Mouse (Mus musculus) ES-E14 (cell line): Measurements from ENCODE around the gene Col24a1. TPM values are rescaled to one million over a fixed set of nuclear protein-coding genes. Genes with fewer than 3 reads are reported as not detected.

Experiments
- DNase-seq: peaks from one replicate; pipeline ENCODE4 v3.0.0-alpha.2; 2013; ENCODE audit warnings: low read depth, low spot score
- H3K27ac ChIP-seq: 2 replicates; pipeline ENCODE4 v1.5.1; 2012; ENCODE audit warnings: low read depth, mild to moderate bottlenecking, low read length, moderate library complexity, mixed read lengths; ENCODE audit not compliant: poor library complexity, insufficient read depth, severe bottlenecking
- H3K36me3 ChIP-seq: 2 replicates; pipeline ENCODE4 v1.6.1; 2012; ENCODE audit warnings: mild to moderate bottlenecking, low read length, moderate library complexity, mixed read lengths; ENCODE audit not compliant: control insufficient read depth, poor library complexity, insufficient read depth, severe bottlenecking
- H3K4me1 ChIP-seq, 2 experiments: fragments of 150-350 bp in 1 of 2; sonication (generic) in 1 of 2; 2 replicates each; pipeline ENCODE4 v1.6.1; 2012; ENCODE audit warnings: low read length in 2 of 2, mild to moderate bottlenecking in 1 of 2, mixed read lengths in 1 of 2; ENCODE audit not compliant: control insufficient read depth in 2 of 2, insufficient read depth in 2 of 2, poor library complexity in 1 of 2
- H3K4me3 ChIP-seq, 2 experiments: fragments of 150-350 bp in 1 of 2; sonication (generic) in 1 of 2; 2 replicates each; pipeline ENCODE4 v1.5.1; 2012; ENCODE audit warnings: low read length in 2 of 2, low read depth in 1 of 2, mild to moderate bottlenecking in 1 of 2, mixed read lengths in 1 of 2; ENCODE audit not compliant: insufficient read depth in 1 of 2, poor library complexity in 1 of 2, severe bottlenecking in 1 of 2
- H3K9ac ChIP-seq: 2 replicates; pipeline ENCODE4 v1.6.1; 2012; ENCODE audit warnings: low read depth, mild to moderate bottlenecking, low read length, mixed read lengths; ENCODE audit not compliant: poor library complexity, insufficient read depth, severe bottlenecking
- H3K9me3 ChIP-seq: fragments of 150-350 bp; sonication (generic); 2 replicates; pipeline ENCODE4 v1.6.1; 2012; ENCODE audit warnings: low read depth, mild to moderate bottlenecking, low read length; ENCODE audit not compliant: control insufficient read depth, insufficient read depth
- CHD2 ChIP-seq: IDR thresholded peaks from 2 replicates; pipeline ENCODE4 v1.6.1; 2014; ENCODE audit warnings: mild to moderate bottlenecking, low read depth, low read length, inconsistent platforms
- HCFC1 ChIP-seq: IDR thresholded peaks from 2 replicates; pipeline ENCODE4 v1.6.1; 2012; ENCODE audit warnings: low read length, inconsistent platforms, borderline replicate concordance; ENCODE audit not compliant: insufficient read depth
- MAFK ChIP-seq: IDR thresholded peaks from 2 replicates; pipeline ENCODE4 v1.6.1; 2014; ENCODE audit warnings: mild to moderate bottlenecking, low read depth, low read length, inconsistent platforms; ENCODE audit not compliant: insufficient read depth
- ZC3H11A ChIP-seq: IDR thresholded peaks from 2 replicates; pipeline ENCODE4 v1.6.1; 2012; ENCODE audit warnings: low read depth, mild to moderate bottlenecking, inconsistent platforms, low read length, borderline replicate concordance
- ZNF384 ChIP-seq: IDR thresholded peaks from 2 replicates; pipeline ENCODE4 v1.6.1; 2012; ENCODE audit warnings: low read depth, low read length, inconsistent platforms
- in situ Hi-C, 2 experiments: fragments of 600-800 bp; cut with MboI; formaldehyde crosslinking; loops; one replicate each; pipeline ENCODE4 v1.15.1; 2025; ENCODE audit warnings: low sequenced_read_pairs in 2 of 2, inconsistent platforms in 1 of 2; ENCODE audit not compliant: unreplicated experiment in 2 of 2
- total RNA-seq: library from RNA; depleted of rRNA; stranded (reverse); fragments of 300-350 nt; gene quantifications from 2 replicates; pipeline ENCODE4 v1.2.3, GENCODE M21; 2012

Col24a1 gene
- total RNA-seq, 1 experiment: 0.09 TPM

DNA sequence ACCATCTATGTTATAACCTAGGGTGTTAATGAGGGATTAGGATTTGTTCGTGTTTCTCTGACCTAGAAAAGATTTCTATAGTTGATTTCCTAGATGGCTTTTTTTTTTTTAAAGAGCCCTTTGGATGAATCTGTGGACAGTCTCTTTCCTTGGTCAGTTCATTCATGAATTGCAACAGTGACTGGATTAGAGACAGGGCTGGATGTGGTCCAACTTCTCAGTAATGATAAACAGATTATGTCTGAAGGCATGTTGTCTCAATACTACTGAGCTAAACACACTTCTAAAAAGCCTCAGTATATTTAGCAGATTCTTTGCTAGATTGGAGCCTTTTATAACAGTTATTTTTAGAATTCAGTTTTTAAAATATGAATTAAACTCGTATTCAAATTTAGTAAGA, 44.9 kb downstream of the Col24a1 start:
- no peak overlapping the region for H3K9ac ChIP-seq
- TF ChIP-seq ZNF384: no peak
- no peak for TF ChIP-seq CHD2
- no peak for TF ChIP-seq HCFC1
- no peak for TF ChIP-seq MAFK
- no peak for TF ChIP-seq ZC3H11A
- no peak overlapping the region for H3K27ac ChIP-seq
- no peaks in the 10 kb centered on the region for H3K4me1 ChIP-seq
- no peak overlapping the region for H3K4me3 ChIP-seq
- in situ Hi-C loops: no loop called here
- no peak for DNase-seq
- no peaks in the 10 kb centered on the region for H3K36me3 ChIP-seq
- no peaks in the 10 kb centered on the region for H3K9me3 ChIP-seq

DNA sequence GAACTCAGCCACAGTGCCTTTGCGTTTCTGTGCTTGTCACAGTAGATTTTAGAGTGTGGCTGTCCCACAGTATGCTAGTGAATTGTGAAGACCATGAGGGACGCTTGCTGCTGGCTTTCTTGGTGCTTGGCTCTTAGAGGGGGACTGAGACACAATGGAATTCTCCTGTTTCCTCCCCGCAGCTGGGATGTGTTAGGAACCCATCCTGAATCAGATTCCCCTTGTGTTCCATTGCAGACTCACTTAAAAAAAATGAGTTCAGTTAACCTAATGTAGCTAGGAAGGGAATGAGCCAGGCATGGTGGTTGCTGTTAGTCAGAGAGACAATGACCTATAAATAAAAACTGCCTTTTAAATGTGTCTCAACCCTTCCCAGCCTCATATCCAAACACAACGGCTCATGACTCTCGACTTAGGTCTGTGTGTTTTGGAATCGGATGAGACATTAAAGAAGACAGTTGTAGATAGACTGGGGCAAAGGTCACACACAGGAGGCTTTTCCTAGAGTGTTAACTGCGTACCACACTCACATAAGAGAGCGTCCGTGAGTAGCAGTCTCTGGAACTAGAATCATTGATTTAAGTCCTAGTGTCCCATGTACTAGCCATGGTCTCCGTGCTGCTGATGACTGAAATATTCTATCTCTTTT, 47.7 kb downstream of the Col24a1 start:
- H3K9me3 ChIP-seq: no peaks in the 10 kb centered on the region
- TF ChIP-seq CHD2: no peak
- no peak for TF ChIP-seq ZNF384
- TF ChIP-seq HCFC1: no peak
- no peak for TF ChIP-seq ZC3H11A
- TF ChIP-seq MAFK: no peak
- in situ Hi-C loops: no loop called here
- no peak overlapping the region for H3K9ac ChIP-seq
- no peak overlapping the region for H3K27ac ChIP-seq
- H3K4me1 ChIP-seq: no peaks in the 10 kb centered on the region
- no peak overlapping the region for H3K4me3 ChIP-seq
- no peak for DNase-seq
- H3K36me3 ChIP-seq: no peaks in the 10 kb centered on the region

DNA sequence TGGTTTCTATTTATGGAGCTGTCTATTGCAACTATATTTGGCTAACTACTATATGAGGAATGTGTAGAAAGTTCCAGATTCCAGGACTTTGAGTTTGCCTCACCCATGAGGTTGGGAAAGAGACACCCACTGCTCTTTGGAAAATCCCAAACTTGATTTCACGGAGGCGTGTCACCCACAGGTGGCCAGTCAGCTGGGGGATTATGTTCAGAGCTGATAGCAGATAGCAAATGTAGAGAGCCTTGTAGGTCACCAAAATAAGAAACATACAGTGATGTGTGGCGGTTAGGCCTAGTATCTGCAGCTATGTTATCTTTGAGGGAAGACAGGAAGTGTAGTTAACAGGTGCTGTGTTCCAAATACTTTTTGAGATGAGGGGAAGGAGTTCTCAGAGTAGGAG, 56.4 kb downstream of the Col24a1 start:
- TF ChIP-seq ZC3H11A: no peak
- TF ChIP-seq CHD2: no peak
- TF ChIP-seq MAFK: no peak
- no peak for TF ChIP-seq HCFC1
- no peak for TF ChIP-seq ZNF384
- Histone ChIP-seq H3K4me3 (no peak overlapping the region), H3K4me1 (no peaks in the 10 kb centered on the region), H3K27ac (no peak overlapping the region), H3K9ac (no peak overlapping the region), H3K9me3 (no peaks in the 10 kb centered on the region), H3K36me3 (no peaks in the 10 kb centered on the region)
- in situ Hi-C loops: no loop called here
- no peak for DNase-seq

DNA sequence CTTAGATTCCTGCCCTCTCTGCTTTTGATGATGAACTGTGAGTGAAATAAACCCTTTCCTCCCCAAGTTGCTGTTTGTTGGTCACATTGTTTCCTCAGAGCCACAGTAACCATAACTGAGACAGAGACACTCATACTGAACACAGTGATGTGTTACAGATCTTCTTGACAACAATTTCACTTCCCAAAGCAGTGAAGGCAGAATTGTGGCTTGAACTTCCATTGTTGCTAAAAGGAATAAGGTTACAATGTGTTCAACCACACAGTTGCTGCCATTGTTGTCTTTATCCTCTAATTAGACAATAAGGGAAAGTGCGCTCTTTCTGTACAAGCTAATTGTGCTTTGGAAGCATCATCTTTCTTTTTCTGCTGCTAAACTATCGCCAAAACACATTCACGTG, 61.7 kb downstream of the Col24a1 start:
- DNase-seq: no peak
- TF ChIP-seq HCFC1: no peak
- TF ChIP-seq CHD2: no peak
- no peak for TF ChIP-seq MAFK
- no peak for TF ChIP-seq ZNF384
- TF ChIP-seq ZC3H11A: no peak

More for the DNA sequence above, 61.7 kb downstream of the Col24a1 start:
- Histone ChIP-seq H3K9me3 (no peaks in the 10 kb centered on the region), H3K4me3 (no peak overlapping the region), H3K36me3 (no peaks in the 10 kb centered on the region), H3K27ac (no peak overlapping the region), H3K9ac (no peak overlapping the region), H3K4me1 (no peaks in the 10 kb centered on the region)
- in situ Hi-C loops: no loop called here
